Mouse (Mus musculus) ovary, postnatal 14 days (tissue): ENCODE measurements around the gene Cenpv.
A peak's percentile ranks its signal among the peaks of the same experiment; 100 is the strongest.

Experiments used
- DNase-seq: peaks from one replicate; pipeline ENCODE4 v3.0.0; 2022; ENCODE audit warnings: low spot score

The Cenpv gene

DNA sequence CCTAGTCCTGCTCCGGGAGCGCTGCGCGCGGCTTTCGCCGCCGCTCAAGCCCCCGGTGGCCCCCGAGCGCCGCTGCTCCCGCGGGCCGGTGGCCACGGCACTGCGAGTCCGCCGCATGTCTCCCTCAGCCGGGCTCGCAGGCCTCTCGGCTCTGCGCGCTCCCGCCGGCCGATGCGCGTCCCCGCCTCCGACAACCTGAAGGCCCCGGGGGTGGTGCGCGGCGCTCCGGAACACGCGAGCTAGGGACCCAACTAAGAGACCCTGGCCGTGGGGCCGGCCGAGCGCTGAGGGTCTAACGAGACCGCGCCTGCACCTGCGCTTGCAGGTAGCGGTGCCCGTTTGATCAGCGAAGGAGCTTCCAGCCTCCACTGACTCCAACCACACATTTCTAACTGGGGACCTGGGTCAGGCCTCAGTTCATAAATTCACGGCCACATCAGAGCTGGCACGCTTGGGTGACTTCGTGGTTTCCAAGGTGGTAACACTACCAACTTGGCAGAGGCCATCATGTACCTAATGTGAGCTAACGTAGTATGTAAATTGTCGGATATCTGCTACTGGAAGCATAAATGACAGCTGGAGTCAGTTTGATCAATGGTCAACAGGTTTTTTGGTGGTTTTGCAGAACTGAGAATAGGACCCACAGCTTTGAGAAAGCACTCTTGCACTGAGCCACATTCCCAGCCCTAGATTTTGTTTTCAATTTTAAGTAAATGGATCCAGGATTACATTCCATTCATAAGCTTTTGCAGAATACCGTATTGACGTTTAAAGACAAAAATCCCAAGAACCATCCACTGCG, at the start of gene Cenpv:
Gene Cenpv, minus strand, starts transcription at position 173 of the 802 bp plus-strand sequence.
- DNase-seq, result peak; percentile 62

- no peak for DNase-seq
Observed at GRCm38 (mm10) chr11:62587034-62587433, 48.0 kb upstream of the Cenpv start.

DNA sequence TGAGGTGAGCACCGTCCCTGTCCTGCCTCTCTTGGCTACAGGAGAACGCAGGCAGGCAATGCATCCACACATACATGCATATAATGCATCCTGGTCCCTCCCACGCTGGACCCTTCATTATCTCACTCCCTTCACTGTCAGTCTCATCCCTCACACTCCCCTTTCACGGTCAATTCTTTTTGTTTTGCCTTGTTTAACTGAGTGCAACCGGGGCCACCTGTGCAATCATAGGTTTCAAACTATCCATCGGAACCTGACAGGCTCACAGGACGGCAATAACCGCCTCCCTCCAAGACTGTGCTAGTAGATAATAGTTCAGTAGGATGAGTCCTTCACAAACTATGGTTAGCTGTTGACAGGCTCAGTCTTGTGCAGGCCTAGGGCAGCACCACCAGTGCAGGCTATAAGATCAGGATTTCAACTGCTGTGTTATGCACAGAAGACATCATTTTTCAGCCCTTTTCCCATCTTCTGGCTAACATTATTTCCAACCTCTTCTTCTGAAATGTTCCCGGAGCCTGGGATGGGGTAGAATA, 45.7 kb upstream of the Cenpv start:
- DNase-seq, result no peak

GRCm38 (mm10) chr11:62583031-62583430, 44.0 kb upstream of the Cenpv start:
- no peak for DNase-seq

DNA sequence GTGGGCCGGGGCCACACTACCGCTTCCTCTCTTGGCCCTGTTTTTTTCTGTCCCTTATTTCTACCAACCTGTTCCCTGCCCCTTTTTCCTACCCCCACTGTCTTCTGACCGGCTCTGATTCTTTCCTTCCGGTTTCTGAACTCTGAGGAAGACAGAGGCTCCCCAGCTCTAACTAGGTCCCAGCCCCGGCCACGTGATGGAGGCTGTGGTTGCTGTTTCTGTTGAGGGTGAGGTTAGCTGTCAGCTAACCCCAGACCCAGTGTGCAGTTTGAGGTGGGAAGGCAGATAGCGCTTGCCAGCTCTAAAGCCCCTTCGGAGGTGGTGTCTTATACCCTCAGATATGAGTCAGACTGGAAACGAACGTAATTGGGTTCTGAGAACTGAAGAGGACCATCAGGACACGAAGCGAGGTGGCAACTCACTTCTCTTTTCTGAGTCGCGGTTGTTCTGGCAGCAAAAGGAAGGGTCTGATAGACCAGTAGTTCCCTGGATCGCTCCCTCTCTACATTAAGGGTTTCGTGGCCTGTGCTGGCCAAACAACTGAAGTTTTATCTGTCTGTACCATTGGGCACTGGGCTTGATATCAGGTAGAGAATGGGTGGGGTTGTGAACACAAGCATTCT, 37.6 kb upstream of the Cenpv start:
- DNase-seq, result no peak

DNA sequence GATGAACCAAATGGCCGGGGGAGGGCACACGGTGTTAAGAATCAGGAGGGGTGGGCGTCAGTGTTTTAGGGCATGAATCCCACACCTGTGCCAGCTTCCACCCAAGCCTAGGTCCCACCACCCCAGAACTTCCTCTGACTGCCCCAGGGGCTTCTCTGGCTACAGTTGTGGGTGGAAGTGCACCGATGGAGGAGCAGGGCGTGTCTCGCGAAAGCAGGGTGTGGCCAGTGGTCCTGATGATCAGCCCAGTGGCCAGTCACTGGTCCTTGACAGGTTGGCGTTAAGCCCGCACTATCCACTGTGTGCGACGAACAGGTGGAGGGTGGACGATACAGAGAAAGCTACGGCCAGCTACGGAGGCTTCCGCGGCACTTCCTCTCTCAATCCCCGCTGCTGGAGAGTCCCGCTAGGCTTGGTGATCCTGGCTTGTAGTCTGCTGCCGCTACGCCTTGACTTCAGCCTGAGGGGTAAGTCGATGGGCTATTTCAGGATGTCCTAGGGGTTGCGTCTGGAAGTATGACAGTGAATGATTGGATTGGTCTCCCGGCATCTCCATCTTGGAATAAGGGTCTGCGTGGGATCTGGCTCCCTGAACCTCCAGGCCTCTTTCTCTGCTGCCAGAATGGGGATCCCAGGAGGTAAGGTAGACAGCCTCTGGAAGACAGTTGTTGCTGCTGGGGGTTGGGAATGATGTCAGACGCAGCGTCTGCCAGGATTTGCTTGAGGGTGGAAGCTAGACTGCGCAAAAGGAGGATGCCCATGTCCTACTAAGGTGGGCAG, 36.8 kb upstream of the Cenpv start:
- DNase-seq, result no peak

DNA sequence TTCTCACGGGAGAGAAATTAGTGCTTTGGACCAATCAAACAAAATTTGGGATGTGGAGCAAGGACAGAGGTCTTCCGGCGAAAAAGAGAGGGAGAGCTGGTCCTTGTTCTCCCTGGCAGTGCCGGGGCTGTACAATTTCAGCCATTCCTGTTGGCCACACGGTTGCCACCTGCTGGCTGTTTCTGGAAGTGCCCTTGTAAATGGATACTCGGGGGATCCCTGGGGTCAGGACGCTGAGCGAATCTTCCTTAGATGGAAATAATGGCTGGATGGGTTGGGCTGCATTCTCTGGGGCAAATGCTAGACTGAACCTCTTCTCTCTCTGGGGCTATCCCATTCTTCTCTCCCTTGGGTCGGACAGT, 36.2 kb upstream of the Cenpv start:
- DNase-seq, result peak; percentile 85

DNA sequence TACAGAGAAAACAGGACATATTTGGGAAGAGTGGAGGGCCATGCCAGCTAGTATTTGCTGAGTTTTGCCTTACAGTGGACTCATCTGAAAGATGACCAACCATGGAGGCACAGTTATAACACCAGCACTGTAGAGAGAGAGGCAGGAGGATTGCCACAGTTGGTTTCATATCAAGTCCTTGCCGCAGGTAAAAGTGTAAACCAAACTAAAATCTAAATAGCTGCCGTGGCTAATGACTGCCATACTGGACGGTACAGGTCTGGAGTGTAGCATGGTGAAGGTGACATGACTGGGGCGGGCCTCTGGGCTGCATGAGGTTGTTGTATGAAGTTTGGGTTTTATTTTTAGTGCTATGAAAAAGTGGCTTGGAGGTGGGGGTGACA, 35.6 kb upstream of the Cenpv start:
- DNase-seq, result no peak

GRCm38 (mm10) chr11:62573959-62574702, 35.1 kb upstream of the Cenpv start, which contains the start of gene Trpv2:
Gene Trpv2 (plus strand): TSS chr11:62574486.
- no peak for DNase-seq

- DNase-seq, result no peak
Observed at GRCm38 (mm10) chr11:62568300-62568699, 29.2 kb upstream of the Cenpv start.

- no peak for DNase-seq
Observed at GRCm38 (mm10) chr11:62566211-62566610, 27.1 kb upstream of the Cenpv start.

GRCm38 (mm10) chr11:62565747-62566146, 26.7 kb upstream of the Cenpv start:
- no peak for DNase-seq

DNA sequence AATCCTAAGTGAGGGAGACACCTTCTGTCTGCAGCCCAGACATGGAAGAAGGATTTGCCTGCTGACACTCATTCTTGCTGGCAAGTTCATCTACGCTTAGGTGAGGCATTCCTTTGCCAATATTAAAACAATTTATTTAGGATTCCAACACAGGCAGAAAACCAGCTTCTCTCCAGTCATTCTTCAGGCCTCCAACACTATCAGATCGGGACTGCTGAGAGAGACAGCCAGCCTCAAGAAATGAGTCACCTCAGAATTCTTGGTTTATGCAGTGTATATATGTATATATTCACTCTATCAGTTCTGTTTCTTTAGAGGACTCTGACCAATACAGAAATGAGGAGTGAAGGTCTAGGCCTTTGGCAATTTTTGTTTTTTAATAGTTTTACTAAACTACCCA, 24.5 kb upstream of the Cenpv start:
- DNase-seq, result no peak

- no peak for DNase-seq
Observed at GRCm38 (mm10) chr11:62560463-62561016, 21.5 kb upstream of the Cenpv start.

DNA sequence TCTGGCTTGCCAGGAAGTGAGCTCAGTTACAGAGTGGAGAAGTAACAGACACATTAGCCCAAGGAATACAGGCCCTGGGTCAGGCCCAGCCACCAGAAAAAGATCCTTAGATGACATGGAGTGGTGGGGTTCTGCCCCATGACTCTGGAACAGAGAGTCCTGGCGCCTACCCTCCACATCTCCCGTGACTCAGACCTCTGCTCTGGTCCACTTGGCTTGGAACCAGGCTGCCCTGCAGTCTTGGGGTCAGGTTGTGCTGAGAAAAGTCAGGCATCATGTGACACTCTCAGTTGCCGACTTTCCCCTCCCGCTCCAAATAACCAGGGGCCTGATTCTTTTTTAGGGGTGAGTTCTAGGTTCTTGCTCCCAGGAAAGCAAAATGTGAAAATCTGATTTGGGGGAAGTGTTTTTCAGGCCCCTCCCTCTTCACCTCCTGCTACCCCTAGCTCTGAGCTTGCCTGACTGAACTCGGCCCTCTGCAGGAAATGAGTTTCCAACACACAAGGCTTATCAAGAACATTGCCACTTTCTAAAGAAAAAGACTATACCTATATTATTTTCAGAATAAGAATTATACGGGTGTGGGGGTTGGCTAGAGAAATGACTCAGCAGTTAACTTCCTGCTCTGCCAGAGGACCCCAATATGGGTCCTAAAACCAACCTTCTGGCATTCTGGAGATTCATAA, 20.0 kb upstream of the Cenpv start:
- no peak for DNase-seq

- no peak for DNase-seq
Observed at GRCm38 (mm10) chr11:62558152-62558551, 19.1 kb upstream of the Cenpv start.

DNA sequence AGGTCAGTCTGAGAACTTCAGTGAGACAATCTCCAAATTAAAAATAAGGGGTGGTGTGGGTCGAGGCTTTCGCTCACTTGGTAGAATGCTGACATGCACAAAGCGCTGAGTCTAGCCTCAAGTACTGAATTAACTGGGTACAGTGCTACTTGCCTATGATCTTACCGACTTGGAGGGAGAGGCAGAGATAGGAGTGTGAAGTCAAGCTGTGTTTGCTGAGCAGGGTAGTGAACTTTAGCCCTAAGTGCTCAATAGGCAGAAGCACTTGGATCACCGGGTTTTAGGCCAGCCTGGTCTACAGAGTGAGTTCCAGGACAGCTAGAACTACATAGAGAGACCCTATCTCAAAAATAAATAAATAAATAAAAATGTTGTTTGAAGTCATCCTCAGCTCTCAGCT, 18.1 kb upstream of the Cenpv start:
- no peak for DNase-seq

- no peak for DNase-seq
Observed at GRCm38 (mm10) chr11:62555896-62556412, 16.9 kb upstream of the Cenpv start.

- no peak for DNase-seq
Observed at GRCm38 (mm10) chr11:62554934-62555517, 16.0 kb upstream of the Cenpv start.

GRCm38 (mm10) chr11:62554163-62554855, 15.2 kb upstream of the Cenpv start:
- no peak for DNase-seq
